Mouse (Mus musculus) heart, adult 9 months (tissue): Measurements from ENCODE around the gene Cyp3a41a.
"Not testable (repeated sequence)": the region's sequence is repeated elsewhere in the genome, so short reads cannot be mapped to it uniquely, and the experiment has no call there.

Experiments used
- DNase-seq, 2 experiments: peaks; one replicate each; pipeline ENCODE4 v3.0.0; 2022; ENCODE audit warnings: low spot score in 2 of 2

Gene Cyp3a41a

DNA sequence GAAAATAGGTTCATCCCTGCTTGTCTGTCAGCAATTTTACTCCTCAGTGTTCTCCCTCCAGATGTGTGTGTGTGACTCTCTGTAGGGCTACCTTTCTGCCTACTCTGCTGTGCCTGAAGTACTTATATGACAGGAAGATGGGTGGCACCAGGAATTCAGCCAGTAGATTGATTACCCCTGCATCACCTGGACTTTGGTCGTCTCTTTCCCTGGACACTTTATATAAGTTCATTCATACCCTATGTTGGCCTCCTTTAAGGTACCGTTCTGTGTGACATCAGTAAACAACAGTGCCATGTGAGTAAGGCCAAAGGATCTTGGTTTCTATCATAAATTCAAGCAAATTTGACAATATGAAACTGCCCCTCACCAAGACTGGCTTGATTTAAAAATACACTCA is at the start of gene Cyp3a41a:
Gene Cyp3a41a, minus strand, starts transcription at position 101 of the 400 bp plus-strand sequence.
- DNase-seq: not testable (repeated sequence)

DNA sequence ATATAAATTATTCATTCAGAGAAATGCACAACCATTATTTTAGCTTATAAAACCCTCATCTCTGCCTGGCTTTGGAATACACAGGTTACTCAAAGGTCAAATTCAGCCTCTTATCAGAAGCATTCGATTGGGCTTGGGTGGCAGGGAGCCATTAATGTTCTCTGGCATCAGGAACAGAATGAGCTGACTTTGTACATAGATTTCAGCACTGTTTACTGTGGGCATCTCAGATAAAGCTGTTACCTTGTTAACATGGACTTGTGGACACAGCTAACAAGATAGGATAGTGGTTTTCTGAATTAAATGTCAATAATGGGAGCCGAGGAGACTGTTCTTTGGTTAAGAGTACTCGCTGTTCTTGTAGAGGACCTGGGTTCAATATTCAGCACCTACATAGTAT is 17.6 kb upstream of the Cyp3a41a start:
- not testable (repeated sequence) for DNase-seq

DNA sequence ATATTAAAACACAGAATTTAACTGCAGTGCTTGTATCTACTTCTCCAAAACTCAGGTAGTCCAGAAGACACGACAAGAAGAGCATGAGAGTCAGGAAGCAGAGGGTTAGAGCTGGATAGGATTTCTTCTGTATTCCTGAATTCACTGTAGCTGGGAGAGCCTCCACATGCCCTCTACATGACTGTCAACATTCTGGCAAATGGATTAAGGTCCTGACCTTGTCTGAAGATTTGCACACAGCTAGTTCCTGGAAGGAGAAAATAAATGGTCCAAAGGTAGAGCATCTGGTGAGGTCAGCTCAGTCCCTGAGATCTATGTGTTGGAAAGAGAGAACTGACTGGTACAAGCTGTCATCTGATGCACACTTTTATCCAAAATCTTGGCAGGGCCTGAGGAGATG is 5.6 kb downstream of the Cyp3a41a start:
- DNase-seq: not testable (repeated sequence)

DNA sequence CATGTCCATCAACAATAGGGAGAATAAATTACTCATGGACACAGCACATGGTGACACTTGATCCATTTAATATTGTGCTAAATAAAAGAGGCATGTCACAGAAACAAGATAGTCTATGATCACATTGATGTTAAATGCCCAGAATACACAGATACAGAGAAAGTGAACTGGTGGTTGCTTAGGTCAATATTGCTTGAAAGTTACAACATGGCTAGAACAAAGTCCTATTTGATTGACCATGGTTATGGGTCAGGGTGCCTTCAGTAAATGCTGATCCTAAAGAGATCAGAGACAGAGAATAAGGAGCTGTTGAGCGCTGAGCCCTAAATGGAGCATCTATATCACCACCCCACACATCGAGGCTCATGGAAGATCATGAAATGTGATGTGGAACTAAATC is 12.6 kb downstream of the Cyp3a41a start:
- DNase-seq: not testable (repeated sequence)

DNA sequence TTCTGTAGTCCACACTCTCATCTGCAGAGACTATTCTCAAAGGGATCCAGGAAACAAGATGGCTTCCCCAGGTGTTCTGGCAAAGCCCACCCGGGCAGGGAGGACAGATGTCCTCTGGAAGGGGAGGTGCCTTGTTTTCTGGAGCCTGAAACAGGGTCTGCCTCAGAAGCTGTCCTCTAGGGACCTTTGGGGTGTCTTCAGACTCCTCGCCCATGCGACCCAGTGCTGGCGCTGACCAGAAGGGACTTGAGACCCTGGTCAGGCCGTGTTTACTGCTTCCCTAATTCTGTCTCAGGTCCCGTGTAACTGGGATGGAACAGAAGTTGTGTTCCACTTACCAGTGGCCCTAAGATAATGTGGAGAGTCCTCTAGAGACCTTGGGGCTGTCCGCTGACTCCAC is 57.9 kb downstream of the Cyp3a41a start:
- no peak for DNase-seq

DNA sequence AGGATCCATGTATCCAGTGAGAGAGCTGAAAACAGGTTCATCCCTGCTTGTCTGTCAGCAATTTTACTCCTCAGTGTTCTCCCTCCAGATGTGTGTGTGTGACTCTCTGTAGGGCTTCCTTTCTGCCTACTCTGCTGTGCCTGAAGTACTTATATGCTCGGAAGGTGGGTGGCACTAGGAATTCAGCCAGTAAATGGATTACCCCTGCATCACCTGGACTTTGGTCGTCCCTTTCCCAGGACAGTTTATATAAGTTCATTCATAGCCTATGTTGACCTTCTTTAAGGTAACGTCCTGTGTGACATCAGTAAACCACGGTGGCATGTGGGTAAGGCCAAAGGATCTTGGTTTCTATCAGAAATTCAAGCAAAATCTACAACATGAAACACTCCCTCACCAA is 72.2 kb downstream of the Cyp3a41a start:
- DNase-seq: no peak
